In the genomic region with DNA sequence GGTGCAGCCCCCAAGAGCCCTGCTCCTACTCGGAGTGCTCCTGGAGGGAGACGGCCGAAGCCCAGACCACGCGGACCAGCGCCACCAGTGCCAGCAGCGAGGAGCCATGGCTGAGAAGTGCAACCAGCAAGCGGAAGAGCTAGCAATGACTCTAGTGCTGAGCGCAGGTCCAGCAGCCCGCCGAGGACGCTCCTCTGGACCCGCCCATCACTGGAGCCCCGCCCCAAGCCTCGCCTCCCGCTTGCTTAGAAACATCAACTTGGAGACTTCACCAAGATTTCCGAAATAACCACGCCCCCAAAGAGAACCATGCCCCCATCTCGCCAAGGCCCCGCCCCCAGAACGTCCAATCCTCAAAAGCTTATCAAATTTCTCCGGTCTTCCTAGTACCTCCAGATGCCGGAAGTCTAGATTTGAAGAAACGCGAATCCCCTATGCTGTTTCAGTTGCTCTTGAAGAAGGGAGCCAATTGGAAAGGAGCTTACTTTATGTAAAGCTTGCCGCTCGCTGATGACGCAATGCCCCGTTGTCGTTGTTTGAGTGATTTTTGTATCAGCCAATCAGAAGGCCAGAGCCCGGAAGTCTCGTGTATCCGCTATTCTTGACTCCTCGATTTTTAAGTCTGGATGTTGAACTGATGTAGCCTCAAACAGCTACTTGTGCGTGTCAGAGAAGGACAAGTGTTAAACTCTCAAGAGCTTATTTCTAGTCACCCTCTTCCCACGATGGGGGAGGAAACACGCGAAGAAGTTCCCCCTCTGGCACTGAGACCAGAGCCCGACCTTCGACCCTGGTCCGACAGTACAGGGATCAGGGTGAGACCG, we compare ENCODE assay signal across 8 mouse cellular contexts. TPM values are rescaled to one million over a fixed set of nuclear protein-coding genes. Genes with fewer than 3 reads are reported as not detected.
DNase-seq lines count a peak whose midpoint lies in the region; ATAC-seq lines count a peak whose summit lies in the region.

A gene (minus strand): TSS at position 271 of the 824 bp plus-strand sequence.

- intact Hi-C loops in gastrocnemius, postnatal 14 days (cut with DNase I; ENCODE audit: low total_unique reads), result no loop called here
- intact Hi-C loops in left cerebral cortex, postnatal 10 days (cut with DNase I), result no loop called here

- peak; percentile 99 to 100 for DNase-seq in adrenal gland, adult (ENCODE audit: inconsistent age in 2 of 2, low spot score in 1 of 2)
- DNase-seq in embryo, embryonic 10.5 days (ENCODE audit: low spot score), result peak; percentile 100
- peak; percentile 98 for DNase-seq in gastrocnemius, postnatal 14 days
- peak; percentile 99 for DNase-seq in left cerebral cortex, postnatal 10 days (ENCODE audit: extremely low spot score in 1 of 2, low spot score in 2 of 2)
- DNase-seq in right cerebral cortex, postnatal 25 days, result peak; percentile 95
- DNase-seq in urinary bladder, postnatal 4 days (ENCODE audit: low spot score in 2 of 2), result peak; percentile 97 to 98

- peak; percentile 94 for ATAC-seq in inflammation-experienced regulatory T-cells, adult 6 months
- peak; percentile 91 for ATAC-seq in megakaryocyte-erythroid progenitor cell, adult 5-6 weeks (replicated peaks; ENCODE audit: low FRiP score, low TSS enrichment, poor library complexity, severe bottlenecking)

RNA-seq across cellular contexts. Expression of the gene that starts here (rescaled TPM):
- 1 to 10 TPM; 5.4 to 6.0 TPM for total RNA-seq in gastrocnemius, postnatal 14 days (2021)
- 10 to 100 TPM; 20.6 to 26.2 (median 23.7) TPM for polyA plus RNA-seq in inflammation-experienced regulatory T-cells, adult 6 months (2017; shearing (Covaris generic))
- total RNA-seq in left cerebral cortex, postnatal 10 days (2021), result 10 to 100 TPM; 18.2 to 18.7 TPM
- 17.0 and 18.6 TPM in 2 replicates for total RNA-seq in megakaryocyte-erythroid progenitor cell, adult 5-6 weeks (2014; fragmentation: Nextera tagmentation)
- total RNA-seq in megakaryocyte-erythroid progenitor cell, adult 5-6 weeks (2017), result 5.9 and 20.8 TPM in 2 replicates

Comparison
In these comparisons a context has a peak if more than half of its experiments do, and no peak if none do; other contexts are left out.
1. Peak in every context shown above with its lines: DNase-seq and ATAC-seq.